Comparison of ENCODE assay signal across 15 mouse cellular contexts in the genomic region with DNA sequence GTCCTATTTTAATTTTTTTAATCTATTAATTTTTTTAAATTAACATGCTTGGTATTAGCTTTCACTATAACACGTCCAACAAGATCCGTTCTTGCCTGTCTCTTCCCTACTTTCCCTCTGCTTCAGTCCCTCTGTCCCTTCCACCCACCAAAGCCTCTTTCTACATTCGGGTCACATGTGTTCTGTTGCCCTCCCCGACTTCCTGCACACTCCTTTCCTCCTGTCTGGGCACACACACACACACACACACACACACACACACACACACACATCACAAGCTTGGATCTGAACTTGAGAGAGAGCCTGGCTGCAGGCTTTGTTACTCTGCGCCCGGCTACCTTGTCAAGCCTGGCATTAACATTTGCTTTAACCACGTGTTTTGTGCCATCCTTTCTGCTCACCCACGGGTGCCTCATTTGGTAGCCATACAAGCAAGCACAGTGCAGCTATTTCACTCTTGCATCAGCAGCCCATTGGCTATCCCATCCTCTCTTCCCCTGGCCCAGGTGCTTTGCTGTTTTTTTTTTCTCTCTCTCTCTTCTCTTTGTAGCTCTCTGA.
DNase-seq lines count a peak whose midpoint lies in the region; ATAC-seq and TF ChIP-seq lines count a peak whose summit lies in the region.
"Had no signal": no experiment of that assay in that cellular context is flagged by ENCODE, and none has a peak within 500 bp of the region (broad histone marks: within the 10 kb centered on the region; RNA-seq: fewer than 3 reads in every experiment).

No protein-coding gene starts in this region.

- TF ChIP-seq CTCF in spleen, adult 2 months (IDR thresholded peaks at IDR 0.05; ENCODE audit: extremely low read depth, insufficient read depth, insufficient read length, insufficient replicate concordance) = no peak
- TF ChIP-seq CTCF in forebrain, postnatal 0 days (IDR thresholded peaks at IDR 0.05; ENCODE audit: low read depth) = no peak

- H3K4me1 ChIP-seq in forebrain, embryonic 10.5 days = no peaks in the 10 kb centered on the region
- H3K4me1 ChIP-seq in forebrain, embryonic 15.5 days = no peaks in the 10 kb centered on the region
- H3K4me1 ChIP-seq in spleen, adult 2 months (ENCODE audit: control insufficient read depth, insufficient read depth, insufficient read length) = no peaks in the 10 kb centered on the region; the same call in 1 of the 2 replicates
- H3K4me1 ChIP-seq in forebrain, embryonic 11.5 days (replicated peaks; ENCODE audit: control insufficient read depth, insufficient read depth, low read length) = no peaks in the 10 kb centered on the region
- no peaks in the 10 kb centered on the region for H3K4me1 ChIP-seq in forebrain, postnatal 0 days (ENCODE audit: insufficient read depth)
- H3K4me1 ChIP-seq: intestine, embryonic 15.5 days had no signal

- WGBS in forebrain, embryonic 10.5 days = 73% methylated on average over 8 of the region's 8 CpGs
- WGBS in forebrain, embryonic 15.5 days = 80% methylated on average over 8 of the region's 8 CpGs
- WGBS in spleen, adult 2 months = 42% methylated on average over 8 of the region's 8 CpGs
- 66% methylated on average over 8 of the region's 8 CpGs for WGBS in forebrain, embryonic 11.5 days
- WGBS in forebrain, postnatal 0 days = 76% methylated on average over 8 of the region's 8 CpGs

- H3K27ac ChIP-seq in forebrain, embryonic 10.5 days = peak overlapping the region; percentile 51
- H3K27ac ChIP-seq in forebrain, embryonic 15.5 days (replicated peaks) = no peak overlapping the region
- peak overlapping the region; percentile 28 for H3K27ac ChIP-seq in spleen, adult 2 months (ENCODE audit: insufficient read depth, low read length)
- H3K27ac ChIP-seq in forebrain, embryonic 11.5 days (ENCODE audit: low read depth, low read length) = no peak overlapping the region
- H3K27ac ChIP-seq in forebrain, postnatal 0 days (ENCODE audit: low read depth, low read length) = no peak overlapping the region
- H3K27ac ChIP-seq: intestine, embryonic 15.5 days; kidney, postnatal 0 days; neural tube, embryonic 13.5 days had no signal

- no peak overlapping the region for H3K9ac ChIP-seq in forebrain, embryonic 15.5 days (replicated peaks)
- no peak overlapping the region for H3K9ac ChIP-seq in forebrain, embryonic 11.5 days (ENCODE audit: low read length)
- no peak overlapping the region for H3K9ac ChIP-seq in forebrain, postnatal 0 days
- H3K9ac ChIP-seq: intestine, embryonic 15.5 days; lung, embryonic 14.5 days; neural tube, embryonic 13.5 days had no signal

- no peaks in the 10 kb centered on the region for H3K9me3 ChIP-seq in forebrain, embryonic 10.5 days
- H3K9me3 ChIP-seq in forebrain, embryonic 15.5 days = no peaks in the 10 kb centered on the region
- H3K9me3 ChIP-seq in forebrain, embryonic 11.5 days (ENCODE audit: control insufficient read depth, low read length) = no peaks in the 10 kb centered on the region
- no peaks in the 10 kb centered on the region for H3K9me3 ChIP-seq in forebrain, postnatal 0 days (ENCODE audit: low read length)
- H3K9me3 ChIP-seq: intestine, embryonic 15.5 days; neural tube, embryonic 13.5 days had no signal

- no peak overlapping the region for H3K4me3 ChIP-seq in forebrain, embryonic 10.5 days
- H3K4me3 ChIP-seq in forebrain, embryonic 15.5 days = no peak overlapping the region
- H3K4me3 ChIP-seq in spleen, adult 2 months (ENCODE audit: extremely low read depth, insufficient read depth, insufficient read length) = no peak overlapping the region
- H3K4me3 ChIP-seq in forebrain, embryonic 11.5 days (ENCODE audit: low read depth, low read length) = no peak overlapping the region
- no peak overlapping the region for H3K4me3 ChIP-seq in forebrain, postnatal 0 days (ENCODE audit: low read depth, low read length)
- H3K4me3 ChIP-seq: intestine, embryonic 15.5 days; neural tube, embryonic 13.5 days had no signal

- no peak for ATAC-seq in forebrain, embryonic 15.5 days (replicated peaks)
- ATAC-seq in forebrain, embryonic 11.5 days (replicated peaks; ENCODE audit: low FRiP score) = no peak
- no peak for ATAC-seq in forebrain, postnatal 0 days
- ATAC-seq: intestine, embryonic 15.5 days had no signal

- no peaks in the 10 kb centered on the region for H3K36me3 ChIP-seq in forebrain, embryonic 10.5 days (replicated peaks)
- H3K36me3 ChIP-seq in forebrain, embryonic 15.5 days = no peaks in the 10 kb centered on the region
- no peaks in the 10 kb centered on the region for H3K36me3 ChIP-seq in spleen, adult 2 months (ENCODE audit: control insufficient read depth, insufficient read depth, low read length)
- H3K36me3 ChIP-seq in forebrain, embryonic 11.5 days (ENCODE audit: control insufficient read depth, insufficient read depth, low read length) = no peaks in the 10 kb centered on the region
- no peaks in the 10 kb centered on the region for H3K36me3 ChIP-seq in forebrain, postnatal 0 days (ENCODE audit: insufficient read depth)
- H3K36me3 ChIP-seq: intestine, embryonic 15.5 days; neural tube, embryonic 13.5 days had no signal

- no peaks in the 10 kb centered on the region for H3K27me3 ChIP-seq in forebrain, embryonic 10.5 days (ENCODE audit: poor library complexity, severe bottlenecking)
- H3K27me3 ChIP-seq in forebrain, embryonic 15.5 days = no peaks in the 10 kb centered on the region
- no peaks in the 10 kb centered on the region for H3K27me3 ChIP-seq in spleen, adult 2 months (ENCODE audit: control insufficient read depth, insufficient read depth, low read length)
- no peaks in the 10 kb centered on the region for H3K27me3 ChIP-seq in forebrain, embryonic 11.5 days (ENCODE audit: control insufficient read depth, insufficient read depth, low read length)
- no peaks in the 10 kb centered on the region for H3K27me3 ChIP-seq in forebrain, postnatal 0 days (ENCODE audit: insufficient read depth, low read length)
- H3K27me3 ChIP-seq: intestine, embryonic 15.5 days; neural tube, embryonic 13.5 days had no signal

- DNase-seq in forebrain, embryonic 10.5 days (ENCODE audit: extremely low spot score, low spot score) = no peak
- DNase-seq in spleen, adult 2 months (ENCODE audit: low read depth in 1 of 2, low spot score in 2 of 2) = no peak
- DNase-seq in spleen, adult 18-20 months = no peak
- DNase-seq in naive thymus-derived CD4-positive, alpha-beta T cell, adult 2 months (ENCODE audit: low read depth) = peak; percentile 66
- DNase-seq in thymus, postnatal 4 days = peak; percentile 60
- no peak for DNase-seq in forebrain, embryonic 11.5 days (ENCODE audit: low spot score)
- no peak for DNase-seq in forebrain, postnatal 0 days
- DNase-seq: adrenal gland, adult 2 months; cerebellum, adult 9-10 months; right cerebral cortex, postnatal 4 days had no signal

- H3K4me2 ChIP-seq in forebrain, embryonic 15.5 days (replicated peaks) = no peak overlapping the region
- no peak overlapping the region for H3K4me2 ChIP-seq in forebrain, embryonic 11.5 days (ENCODE audit: low read depth, low read length, severe bottlenecking)
- H3K4me2 ChIP-seq in forebrain, postnatal 0 days (ENCODE audit: low read depth) = no peak overlapping the region
- H3K4me2 ChIP-seq: intestine, embryonic 15.5 days; lung, embryonic 14.5 days; neural tube, embryonic 13.5 days had no signal

- TF ChIP-seq POLR2A in spleen, adult 2 months (IDR thresholded peaks at IDR 0.05; ENCODE audit: low read depth, low read length) = no peak

Comparison
In these comparisons a context has a peak if more than half of its experiments do, and no peak if none do; other contexts are left out.
1. H3K27ac ChIP-seq: peak in forebrain, embryonic 10.5 days (single experiment) and spleen, adult 2 months (single experiment); none in forebrain, embryonic 15.5 days (single experiment), forebrain, embryonic 11.5 days (single experiment) and forebrain, postnatal 0 days (single experiment).
2. DNase-seq: peak in naive thymus-derived CD4-positive, alpha-beta T cell, adult 2 months (single experiment) and thymus, postnatal 4 days (single experiment); none in forebrain, embryonic 10.5 days (single experiment), spleen, adult 2 months (0 of 2), spleen, adult 18-20 months (0 of 2), forebrain, embryonic 11.5 days (single experiment) and forebrain, postnatal 0 days (single experiment).